Mouse (Mus musculus) embryo, embryonic 10.5 days (tissue): ENCODE results near the gene Cpne6.
A peak's percentile ranks its signal among the peaks of the same experiment; 100 is the strongest.

Experiments used
- DNase-seq: peaks from one replicate; pipeline ENCODE4 v3.0.0-alpha.2; 2015; ENCODE audit warnings: low spot score

Cpne6 gene

DNA sequence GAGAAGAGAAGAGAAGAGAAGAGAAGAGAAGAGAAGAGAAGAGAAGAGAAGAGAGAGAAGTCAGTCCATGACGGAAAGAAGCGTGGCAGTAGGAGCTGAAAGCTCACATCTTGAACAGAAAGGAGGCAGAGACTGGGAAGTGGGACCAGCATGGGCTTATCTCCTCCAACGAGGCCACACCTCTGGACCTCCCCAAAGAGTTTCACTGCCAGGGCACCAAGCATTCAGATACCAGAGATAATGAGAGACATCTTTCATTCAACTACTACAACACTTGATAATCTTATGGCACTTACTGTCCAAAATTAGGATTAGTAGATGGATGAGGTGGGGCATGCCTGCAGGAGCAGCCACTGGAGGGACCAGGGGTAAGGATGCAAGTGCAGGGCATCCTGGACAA is 45.5 kb downstream of the Cpne6 start:
- no peak for DNase-seq

DNA sequence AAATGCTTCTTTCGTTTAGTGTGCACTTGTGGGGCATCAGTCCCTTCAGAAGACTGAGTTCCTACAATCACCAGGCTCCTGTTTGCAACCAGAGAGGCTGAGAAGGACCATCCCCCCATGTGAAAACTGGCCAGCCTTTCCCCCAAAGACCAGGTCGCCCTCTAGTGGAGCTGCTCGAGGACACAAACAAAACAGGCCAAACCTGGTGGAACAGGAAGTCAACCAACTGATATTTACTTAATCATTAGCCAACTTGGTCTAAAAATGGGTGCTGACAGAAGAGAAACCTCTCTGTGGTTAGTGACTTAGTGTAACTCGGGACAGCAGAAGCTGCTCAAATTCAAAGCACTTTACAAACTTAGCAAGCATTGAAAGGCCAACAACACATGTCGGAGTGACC is 46.8 kb downstream of the Cpne6 start:
- DNase-seq, result peak; percentile 83

DNA sequence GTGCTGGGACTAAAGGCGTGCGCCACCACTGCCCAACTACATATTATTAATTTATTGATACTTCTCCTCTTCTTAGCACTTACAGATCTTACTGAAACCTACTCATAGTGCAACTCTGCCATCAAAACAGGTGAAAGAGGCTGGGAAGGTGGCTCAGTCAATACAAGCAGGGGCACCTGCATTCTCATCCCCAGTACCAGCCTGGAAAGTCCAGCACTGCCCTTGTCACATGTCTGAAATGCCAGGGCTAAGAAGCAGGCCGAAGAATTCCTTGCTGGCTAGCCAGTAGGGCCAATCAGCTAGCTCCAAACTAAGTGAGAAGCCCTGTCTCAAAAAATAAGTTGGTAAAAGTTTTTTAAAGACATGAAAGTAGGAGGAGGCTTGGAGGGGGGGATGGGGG is 47.3 kb downstream of the Cpne6 start:
- DNase-seq, result no peak

DNA sequence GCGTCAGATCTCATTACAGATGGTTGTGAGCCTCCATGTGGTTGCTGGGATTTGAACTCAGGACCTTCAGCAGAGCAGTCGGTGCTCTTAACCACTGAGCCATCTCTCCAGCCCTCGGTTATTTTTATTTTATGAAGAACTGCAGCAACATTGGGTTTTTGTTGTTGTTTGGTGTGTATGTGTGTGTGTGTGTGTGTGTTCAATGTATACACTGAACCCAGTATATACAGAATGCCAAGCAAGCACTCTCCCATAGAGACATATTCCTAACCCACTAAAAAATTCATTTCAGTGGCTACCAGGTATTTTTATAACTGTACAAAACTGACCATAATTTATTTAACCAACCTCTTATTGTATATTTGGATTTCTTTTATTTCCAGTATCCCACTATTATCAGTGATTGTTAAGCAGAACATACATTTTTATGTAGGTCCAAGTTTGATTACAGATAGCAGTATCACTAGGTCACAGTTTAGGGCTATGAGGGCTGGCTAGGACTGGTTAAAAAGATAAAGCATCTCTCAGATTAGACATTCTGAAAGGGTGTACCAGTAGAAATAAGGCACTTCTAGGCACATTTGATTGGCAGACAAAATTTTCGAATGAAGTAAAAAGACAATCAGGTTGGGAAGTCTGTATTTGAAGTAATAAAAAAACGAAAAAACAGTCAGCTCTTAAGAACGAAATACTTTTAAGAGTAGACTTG is 48.6 kb downstream of the Cpne6 start:
- DNase-seq, result no peak

DNA sequence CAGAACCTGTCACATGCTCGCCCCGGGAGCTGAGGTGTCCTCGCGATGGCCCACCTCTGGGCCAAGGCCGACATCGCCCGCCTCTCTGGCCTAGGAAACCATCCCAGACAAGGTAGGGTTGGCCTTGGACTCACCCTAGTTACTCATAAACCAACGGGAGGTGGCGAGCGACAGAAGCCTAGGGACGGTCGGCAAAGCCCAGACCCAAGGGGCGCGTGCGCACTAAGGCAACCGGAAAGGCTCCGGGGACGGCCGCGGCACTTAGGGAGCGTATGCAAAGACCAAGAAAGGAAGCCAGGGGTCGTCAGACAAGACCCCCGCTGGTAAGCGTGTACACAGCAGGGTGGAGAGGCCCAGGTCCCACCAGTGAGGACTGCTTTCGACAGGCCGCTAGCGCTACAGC is 49.6 kb downstream of the Cpne6 start, which contains the start of gene Dcaf11:
Gene Dcaf11 (plus strand): TSS at position 208 of the 403 bp plus-strand sequence.
- peak; percentile 96 for DNase-seq

DNA sequence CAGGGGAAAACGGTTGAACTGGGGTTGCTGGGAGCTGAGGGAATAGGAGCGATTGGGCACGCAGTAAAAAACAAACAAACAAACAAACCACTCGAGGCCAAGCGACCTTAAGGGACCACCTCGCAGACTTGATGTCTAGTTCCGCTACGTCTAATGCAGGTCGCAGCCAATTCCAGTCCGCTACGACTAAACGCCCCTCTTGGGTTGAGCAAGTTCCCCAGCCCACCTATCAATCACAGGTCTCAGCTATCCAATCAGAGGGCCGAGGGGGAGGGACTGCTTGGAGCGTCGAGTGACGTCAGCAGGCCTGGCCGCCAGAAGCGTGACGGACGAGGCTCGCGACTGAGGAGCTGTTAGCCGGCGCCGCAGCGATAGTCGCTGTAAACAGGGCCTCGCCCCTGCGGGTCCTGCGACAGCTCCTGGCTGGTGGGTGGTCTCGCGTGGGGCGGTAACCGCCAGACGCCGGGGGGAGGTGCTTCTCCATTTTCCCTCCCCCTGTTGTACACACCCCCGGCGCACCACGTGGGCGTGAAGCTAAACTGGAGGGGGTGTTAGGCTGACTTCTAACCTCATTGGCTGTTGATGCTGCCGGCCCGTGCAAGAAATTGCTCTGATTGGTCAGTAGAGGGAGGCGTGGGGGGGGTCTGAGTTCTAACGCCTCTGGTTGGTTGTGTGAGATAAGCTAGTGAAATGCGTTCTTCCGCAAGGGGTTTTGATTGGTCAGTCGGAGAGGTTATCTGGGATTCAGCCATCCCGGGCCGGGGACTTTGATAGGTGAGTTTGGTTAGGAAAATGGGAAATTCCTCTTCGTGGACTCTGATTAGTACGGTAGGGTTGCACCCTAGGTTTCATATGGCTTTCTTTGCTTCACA is 50.2 kb downstream of the Cpne6 start, which contains the start of gene A730061H03Rik:
Gene A730061H03Rik (minus strand): TSS at position 205 of the 872 bp plus-strand sequence.
- DNase-seq, result peak; percentile 99

DNA sequence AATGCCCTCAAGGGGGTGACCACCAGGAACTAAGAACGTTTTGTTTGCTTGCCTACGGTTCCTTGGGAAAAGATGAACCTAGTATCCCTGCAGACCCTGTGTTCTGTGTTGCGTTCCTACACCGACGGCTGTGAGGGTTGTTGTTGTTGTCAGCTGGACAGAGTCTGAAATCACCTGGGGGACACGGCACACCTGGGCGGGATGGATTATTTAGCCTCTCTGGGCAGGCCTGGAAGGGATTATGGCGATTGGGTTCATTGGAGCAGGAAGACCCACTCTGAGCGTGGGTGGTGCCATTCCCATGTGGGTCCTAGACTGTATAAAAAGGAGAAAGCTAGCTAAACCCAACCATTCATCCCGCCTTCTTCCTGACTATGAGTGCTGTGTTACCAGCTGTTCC is 51.6 kb downstream of the Cpne6 start:
- no peak for DNase-seq

DNA sequence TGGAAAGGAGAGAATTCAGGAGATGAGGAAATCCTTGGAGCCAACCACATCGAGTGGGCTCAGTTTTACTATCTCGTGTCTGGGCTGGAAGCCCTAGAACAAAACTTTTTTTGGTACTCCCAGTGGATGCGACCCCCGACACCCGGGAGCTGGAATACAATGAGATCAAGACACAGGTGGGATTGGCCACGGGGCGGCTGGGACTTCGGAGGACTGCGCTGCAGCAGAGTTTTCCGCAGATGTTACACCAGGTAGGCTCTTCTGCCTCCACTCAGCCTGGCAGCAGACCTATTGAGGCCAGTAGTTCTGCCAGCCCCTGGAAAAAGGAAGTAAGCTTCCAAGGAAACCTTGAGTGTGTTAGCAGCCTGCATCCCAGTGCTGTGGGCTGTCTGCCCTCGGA is 53.0 kb downstream of the Cpne6 start:
- DNase-seq, result no peak

DNA sequence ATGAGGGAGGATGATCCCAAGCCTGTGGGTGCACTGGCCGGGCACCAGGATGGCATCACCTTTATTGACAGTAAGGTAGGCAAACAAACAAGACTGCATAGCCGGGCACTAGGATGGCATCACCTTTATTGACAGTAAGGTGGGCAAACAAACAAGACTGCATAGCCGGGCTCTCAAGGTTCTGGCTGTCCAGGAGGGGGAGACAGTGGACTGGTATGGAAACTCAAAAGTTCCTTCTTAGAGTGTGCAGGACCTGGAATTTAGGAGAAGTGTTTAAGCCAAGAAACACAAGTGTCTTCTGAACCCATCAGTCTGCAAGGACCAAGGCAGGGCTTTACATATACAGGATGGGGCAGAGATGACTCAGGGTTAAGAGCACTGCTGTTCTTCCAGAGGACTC is 55.5 kb downstream of the Cpne6 start:
- DNase-seq, result no peak
